Mouse (Mus musculus) 3134 (cell line): ENCODE data around the gene Fuca1.
"Not testable (repeated sequence)": the region's sequence is repeated elsewhere in the genome, so short reads cannot be mapped to it uniquely, and the experiment has no call there.

ENCODE experiments used
- DNase-seq: peaks from one replicate; pipeline ENCODE4 v3.0.0-alpha.2; 2011; ENCODE audit warnings: low spot score; ENCODE audit not compliant: insufficient read length; ENCODE audit errors: extremely low read depth

Fuca1 gene

DNA sequence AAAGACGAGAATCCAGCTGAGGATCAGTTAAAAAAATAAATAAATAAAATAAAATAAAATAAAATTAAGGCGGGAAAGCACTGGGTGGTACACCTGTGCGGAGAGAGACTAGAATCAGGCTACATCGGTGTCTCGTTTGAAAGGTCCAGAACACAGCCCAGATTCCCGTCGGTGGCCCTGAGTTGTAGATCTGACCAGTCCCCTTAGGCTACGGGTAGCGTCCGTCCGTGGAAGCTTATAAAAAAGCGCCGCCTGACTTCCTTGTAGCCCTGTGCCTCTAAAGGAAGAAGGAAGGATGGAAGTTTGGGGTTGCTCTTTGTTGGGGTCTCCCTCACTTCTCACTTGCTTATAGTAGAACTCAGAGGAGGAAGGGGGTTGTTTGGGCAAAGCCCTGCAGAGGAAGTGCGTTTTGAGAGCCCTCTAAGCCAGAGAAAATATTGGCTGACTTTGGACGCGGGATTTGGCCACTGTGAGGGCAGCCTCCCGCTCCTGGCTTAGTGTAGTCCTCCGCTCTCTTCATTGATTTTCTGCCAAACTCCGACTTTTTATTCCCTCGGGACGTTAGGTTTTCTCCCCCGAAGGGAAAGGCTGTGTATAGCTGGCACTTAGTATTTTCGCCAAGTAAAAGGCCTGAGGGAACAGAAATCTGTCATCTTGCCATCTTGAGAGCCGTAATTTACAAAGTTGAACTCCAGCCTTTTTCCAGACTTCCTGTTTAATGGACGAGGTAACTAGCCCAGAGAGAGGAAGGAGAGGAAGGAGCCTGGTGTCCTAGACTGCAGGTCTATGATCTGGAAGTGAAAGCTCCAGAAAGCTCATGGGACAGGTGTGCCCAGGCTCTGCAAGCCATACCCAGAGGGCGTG, 954 bp downstream of the Fuca1 start:
- DNase-seq: peak; percentile 62

DNA sequence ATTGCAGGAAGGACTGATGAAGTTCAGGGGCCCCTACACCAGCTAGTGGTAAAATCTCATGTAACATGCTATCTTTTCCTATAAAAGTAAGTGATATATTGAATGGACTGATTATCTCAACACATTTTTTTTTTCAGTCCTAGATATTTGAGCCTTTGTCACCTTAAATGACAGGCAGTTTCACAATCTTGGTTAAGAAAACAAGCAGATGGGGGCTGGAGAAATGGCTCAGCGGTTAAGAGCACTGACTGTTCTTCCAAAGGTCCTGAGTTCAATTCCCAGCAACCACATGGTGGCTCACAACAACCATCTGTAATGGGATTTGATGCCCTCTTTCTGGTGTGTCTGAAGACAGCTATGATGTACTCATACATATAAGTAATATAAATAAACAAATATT, 1.7 kb downstream of the Fuca1 start:
- no peak for DNase-seq

DNA sequence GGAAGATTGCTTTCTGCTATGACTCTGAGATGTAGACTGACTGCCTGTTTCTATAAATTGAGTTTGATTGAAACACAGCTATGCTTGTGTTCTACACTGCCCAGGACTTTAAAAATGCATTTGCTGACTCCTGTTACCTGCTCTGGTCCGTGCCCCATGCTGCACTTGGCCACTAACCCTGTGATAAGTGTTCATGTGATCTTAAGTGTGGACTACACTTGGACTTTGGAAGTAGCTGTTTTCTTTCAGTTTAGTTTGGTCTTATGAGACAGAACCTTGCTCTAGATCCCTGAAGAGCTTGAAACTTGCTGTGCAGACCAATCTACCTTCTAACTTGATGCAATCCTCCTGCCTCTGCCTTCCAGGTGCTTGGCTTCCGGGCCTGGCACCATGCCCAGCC, 3.9 kb downstream of the Fuca1 start:
- DNase-seq: no peak

DNA sequence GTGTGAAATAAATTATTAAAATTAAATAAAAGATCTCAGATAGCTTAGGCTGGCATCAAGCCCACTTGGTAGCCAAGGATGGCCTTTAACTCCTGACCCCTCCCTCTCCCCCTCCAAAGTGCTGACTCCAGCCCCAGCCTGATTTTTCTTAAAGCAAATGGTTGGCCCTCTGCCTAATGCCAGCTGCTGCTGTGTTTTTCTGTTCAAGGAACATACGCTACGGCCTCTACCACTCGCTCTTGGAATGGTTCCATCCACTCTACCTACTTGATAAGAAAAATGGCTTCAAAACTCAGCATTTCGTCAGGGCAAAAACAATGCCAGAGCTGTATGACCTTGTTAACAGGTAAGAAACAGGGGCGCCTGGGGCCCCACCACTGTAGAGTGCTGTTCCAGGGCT, 4.8 kb downstream of the Fuca1 start:
- DNase-seq: no peak

DNA sequence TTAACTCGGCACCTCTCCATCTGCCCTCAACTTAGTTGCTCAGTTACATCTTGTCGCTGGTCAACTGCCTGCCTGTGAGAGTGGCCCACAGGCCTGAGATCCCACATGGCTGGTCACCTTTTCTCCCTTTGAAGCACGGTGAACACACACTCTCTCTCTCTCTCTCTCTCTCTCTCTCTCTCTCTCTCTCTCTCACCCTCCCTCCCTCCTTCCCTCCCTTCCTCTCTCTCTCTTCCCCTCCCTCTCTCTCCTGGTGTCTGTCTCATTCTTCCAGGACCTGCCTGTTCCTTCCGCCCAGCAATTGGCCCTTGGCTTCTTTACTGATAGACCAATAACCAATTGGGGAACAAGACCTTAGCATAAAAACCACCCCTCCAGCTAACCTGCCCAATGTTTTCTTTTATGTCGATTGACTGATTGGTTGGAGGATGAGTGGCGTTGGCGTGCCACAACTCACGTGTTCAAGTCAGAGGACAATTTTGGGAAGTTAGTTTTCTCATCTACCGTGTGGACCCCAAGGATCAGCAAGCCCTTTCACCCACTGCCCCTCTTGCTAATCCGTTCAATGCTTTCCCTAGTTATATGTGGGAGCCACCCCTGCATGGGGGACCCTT, 5.8 kb downstream of the Fuca1 start:
- no peak for DNase-seq

DNA sequence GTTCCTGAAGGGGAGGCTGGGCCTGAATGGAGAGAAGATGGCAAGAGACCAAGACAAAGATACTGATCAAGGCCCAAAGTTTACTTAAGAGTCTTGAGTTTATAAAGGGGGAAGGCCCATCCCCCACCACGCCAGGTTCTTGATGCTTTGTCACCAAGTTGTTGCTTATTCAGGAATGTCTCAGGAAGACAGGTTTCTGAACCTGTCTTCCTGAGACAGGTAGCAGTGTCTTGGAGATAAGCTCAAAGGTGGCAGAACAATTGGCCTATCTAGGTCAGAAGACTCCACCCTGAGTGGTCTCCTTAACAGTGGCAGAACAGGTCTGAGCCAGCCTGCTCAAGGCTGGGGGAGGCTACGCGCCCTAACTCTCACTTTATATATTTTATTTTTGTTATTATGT, 6.3 kb downstream of the Fuca1 start:
- DNase-seq: no peak

DNA sequence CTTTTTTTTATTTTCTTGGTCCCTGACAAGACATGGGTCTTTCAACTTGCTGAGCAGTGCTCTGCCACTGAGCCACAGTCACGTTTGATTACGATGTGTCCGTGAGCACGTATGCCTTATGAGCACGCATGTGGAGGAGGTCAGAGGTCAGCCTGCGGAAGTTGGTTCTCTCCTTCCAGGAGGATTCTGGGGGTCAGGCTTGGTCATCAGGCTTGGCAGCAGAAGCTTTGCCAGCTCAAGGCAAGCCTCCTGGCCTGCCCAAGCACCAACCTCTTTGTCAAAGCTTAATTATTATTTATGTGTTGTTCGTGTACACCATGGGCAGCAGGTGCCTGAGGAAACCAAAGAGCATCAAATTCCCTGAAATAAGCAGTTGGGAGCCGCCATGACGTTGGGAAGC, 7.8 kb downstream of the Fuca1 start:
- no peak for DNase-seq

DNA sequence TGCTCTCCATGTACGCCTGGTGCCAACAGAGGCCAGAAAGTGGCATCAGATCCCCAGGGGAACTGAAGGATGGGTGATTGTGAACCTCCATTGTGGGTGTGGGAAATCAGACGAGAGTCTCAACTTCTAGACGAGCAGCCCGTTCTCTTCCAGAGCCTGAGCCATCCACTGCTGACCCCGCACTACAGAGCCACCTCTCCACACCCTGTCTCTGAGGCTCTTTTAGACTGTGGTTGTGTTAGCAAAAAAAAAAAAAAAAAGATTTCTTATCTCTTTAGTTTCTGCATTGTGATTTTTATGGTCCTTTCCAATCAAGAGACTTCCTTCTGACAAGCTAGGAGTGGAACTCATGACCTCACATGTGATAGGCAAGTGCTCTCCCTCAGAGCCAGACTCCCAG, 8.9 kb downstream of the Fuca1 start:
- no peak for DNase-seq

DNA sequence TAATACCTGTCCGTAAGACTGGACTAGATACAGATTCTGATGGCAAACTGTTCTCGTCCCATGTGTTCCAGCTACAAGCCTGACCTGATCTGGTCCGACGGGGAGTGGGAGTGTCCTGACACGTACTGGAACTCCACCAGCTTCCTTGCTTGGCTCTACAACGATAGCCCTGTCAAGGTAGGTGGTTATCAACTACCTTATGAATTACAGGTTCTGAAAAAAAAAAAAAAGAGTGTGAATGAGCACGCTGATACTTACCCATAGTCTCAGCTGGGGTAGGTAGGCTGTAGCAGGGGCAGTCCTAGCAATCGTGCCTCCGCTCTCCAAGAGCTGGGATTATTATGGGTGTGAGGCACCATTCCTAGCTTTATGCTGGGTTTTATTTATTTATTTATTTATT, 9.3 kb downstream of the Fuca1 start:
- DNase-seq: no peak

DNA sequence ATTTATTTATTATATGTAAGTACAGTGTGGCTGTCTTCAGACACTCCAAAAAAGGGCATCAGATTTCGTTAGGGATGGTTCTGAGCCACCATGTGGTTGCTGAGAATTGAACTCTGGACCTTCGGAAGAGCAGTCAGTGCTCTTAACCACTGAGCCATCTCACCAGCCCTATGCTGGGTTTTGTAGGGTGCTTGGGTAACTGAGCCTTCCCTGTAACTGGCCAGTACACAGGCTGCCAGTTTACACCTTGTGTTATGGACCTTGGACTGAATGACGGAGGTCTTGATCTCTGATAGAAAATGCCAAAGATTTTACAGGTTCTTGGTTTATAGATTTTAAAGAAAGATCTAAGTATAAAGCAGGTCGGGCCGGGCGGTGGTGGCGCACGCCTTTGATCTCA, 9.7 kb downstream of the Fuca1 start:
- no peak for DNase-seq

DNA sequence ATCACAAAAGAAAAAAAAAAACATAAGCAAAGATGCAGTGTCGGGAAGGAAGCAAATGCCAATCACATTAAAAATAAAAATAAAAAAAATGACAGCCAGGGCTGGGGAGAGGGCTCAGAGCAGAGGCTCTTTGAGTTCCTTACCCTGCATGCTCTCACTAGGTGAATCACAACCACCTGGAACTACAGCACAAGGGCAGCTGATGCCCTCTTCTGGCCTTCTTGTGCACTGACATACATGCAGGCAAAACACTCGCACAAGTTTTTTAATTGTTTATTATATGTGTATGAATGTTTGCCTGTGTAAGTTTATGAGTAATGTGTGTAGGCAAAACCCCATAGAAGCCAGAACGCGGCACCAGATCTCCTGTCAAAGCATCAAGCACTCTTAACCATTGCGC, 11.3 kb downstream of the Fuca1 start:
- DNase-seq: no peak

DNA sequence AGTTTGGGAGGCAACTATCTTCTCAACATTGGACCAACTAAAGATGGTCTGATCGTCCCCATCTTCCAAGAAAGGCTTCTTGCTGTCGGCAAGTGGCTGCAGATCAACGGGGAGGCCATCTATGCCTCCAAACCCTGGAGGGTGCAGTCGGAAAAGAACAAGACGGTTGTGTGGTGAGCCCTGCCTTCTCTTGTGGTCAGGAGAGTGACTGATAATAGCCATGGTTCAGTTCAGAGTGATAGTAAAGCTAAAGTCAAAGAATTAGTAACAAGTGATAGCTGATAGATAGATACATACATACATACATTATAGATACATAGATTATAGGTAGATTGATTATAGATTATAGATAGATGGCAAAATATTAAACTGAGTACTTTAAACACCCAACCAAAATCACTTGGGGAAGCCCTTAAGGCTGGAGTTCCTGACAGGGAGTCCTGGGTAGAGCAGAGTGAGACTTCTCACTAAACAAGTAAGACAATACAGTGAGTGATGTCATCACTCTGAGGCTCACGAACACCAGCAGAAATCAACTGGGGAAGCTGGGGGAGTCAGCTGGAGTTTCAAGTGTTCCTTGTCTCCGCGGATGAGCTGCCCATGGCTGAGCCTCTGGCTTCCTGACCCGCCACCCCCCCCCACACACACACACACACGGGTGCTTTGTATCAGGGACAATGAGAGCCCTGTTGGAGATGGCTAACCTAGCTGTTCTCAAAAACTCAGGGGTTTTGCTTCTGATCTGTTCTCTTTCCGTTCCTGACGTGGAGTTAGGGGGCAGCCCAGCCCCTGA, 14.4 kb downstream of the Fuca1 start:
- DNase-seq: no peak

DNA sequence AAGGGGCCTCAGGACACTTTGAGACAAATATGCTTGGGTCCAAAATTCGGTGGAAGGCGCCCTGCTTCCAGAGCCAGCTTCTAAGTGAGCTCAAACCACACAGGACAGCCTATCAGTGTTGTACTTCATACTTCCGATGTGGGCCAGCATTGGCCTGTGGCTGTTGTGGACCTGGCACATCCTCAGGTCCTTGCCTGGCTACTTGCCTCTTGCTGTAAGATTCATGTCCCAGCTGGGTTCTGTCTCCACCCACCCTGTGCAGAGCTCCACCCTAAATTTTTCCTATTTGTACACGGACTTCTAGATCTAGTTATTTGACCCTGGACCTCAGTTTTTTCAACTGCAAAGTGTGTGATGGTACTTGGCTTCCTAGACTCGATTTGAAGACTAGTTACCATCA, 15.0 kb downstream of the Fuca1 start:
- DNase-seq: no peak

DNA sequence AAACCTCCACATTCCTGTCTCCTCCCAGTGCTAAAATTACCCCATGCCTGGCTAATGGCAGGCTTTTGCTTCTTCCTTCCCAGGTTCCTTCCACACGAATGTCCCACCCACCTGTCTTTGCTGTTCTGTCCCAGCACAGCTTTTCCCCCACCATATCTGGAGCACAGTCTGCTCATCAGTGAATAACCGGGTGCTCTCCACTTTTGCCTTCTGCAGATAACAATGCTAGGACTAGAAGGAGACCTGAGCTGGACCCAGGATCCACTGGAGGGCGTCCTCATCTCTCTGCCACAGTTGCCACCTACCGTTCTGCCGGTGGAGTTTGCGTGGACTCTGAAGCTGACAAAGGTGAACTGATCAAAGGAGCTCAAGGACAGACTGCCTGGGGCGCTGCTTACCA, 18.3 kb downstream of the Fuca1 start:
- DNase-seq: no peak

DNA sequence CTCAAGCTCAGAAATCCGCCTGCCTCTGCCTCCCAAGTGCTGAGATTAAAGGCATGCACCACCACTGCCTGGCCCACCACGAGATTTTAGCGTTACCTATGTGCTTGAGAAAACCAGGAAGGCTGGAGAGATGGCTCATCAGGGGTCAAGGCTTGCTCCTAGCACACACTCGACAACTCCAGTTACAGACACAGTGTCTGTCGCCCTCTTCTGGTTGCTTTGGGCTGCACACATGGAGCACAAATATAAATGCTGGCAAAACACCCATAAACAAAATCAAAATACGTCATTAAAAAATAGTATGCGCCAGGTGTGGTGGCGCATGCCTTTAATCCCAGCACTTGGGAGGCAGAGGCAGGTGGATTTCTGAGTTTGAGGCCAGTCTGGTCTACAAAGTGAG, 20.5 kb downstream of the Fuca1 start:
- DNase-seq: not testable (repeated sequence)

DNA sequence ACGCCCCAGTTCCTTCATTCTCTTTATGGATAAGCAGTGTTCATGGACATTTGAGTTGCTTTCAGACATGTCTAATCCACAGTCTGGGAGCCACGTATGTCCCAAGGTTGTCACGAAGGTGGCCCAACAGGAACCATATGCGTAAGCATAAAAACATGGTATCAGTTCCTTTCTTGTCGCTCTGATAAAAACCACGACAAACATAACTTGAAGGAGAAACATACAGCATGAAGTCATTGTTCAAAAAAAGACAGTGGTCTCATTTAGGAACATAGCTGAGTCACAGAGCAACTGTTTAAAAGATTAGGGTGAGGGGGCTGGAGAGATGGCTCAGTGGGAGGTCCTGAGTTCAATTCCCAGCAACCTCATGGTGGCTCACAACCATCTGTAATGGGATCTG, 21.7 kb downstream of the Fuca1 start:
- no peak for DNase-seq

DNA sequence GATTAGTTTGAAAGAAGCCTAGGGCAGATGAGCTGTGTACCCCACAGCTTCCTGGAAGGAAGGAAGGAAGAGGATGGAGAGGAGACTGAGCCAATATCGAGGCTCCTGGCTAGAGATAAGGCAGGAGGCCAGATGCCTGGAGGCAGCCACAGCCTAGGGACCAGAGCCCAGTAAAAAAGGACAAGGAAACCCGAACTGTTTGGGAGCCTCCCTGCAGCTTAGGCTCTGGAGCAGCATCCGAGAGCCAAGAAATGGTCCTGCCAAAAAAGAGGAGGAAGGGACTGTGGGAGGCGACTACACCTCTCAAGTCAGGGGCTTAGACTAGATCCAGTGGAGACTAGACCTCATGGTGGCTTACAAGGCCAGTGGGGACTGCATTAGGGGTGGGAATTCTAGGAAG, 22.9 kb downstream of the Fuca1 start:
- DNase-seq: no peak

DNA sequence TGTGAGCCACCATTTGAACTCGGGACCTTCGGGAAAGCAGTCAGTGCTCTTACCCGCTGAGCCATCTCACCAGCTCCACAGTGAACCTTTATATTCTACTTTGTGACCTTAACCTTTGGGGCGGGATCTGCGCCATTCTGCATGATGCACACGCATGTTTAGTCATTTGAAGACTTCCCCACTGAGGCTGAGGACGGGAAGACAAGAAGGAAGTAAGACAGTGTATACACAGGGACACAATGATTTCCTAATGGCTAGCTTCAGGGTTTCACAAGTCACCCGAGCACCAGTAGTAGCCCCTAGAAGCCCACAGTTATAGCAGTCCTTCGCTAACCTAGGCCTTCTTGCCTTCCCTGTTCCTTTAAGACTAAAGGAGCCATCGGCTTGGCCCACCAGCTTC, 25.2 kb downstream of the Fuca1 start:
- DNase-seq: no peak

DNA sequence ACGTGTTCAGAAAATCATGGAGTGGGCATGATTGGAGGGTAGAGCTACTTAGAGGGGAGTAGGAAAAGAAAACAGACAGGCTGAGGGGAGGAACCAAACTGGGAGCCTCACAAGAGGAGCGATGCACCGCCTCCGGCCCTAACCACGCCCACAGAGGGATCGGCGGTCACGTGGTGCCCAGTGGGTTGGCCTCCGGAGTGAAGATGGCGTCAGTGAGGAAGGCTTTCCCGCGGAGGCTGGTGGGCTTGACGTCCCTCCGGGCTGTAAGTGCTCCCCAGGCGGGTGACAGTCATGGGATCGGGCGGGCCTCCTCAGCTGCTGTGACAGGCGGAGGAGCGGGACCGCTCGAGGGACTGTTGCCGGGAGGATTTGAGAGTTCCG, 25.7 kb downstream of the Fuca1 start, which contains the start of gene Hmgcl:
Gene Hmgcl, plus strand, starts transcription at position 171 of the 381 bp plus-strand sequence.
- DNase-seq: peak; percentile 90

DNA sequence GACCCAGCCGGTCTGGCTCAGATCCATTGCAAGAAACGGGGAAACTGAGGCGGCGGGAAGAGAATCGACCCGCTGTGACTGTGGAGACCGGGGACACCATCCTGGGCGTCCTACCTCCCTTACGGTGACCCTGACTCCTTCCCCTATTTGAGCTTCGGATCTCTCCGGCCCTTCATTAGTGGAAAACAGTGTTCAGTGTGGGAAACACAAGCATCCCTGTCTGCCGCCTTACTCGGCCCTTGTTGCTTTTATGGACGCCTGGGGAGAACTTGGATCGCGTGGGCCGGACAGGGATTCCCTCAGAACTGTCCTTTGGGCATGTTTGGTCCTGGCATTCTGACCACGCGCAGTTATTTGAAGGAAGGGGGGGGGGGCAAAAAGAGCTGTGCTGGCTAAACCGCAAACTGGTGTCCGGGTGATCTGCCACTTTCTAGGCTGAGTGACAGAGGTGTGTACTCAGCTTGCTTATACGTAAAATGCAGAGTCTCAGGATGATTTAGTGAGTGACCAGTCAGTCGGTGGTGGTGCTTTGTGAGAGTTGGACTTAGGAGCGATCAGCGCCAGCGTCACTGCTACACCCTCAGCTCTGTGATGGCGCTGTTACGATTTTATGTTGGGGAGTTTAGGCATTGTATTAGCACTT, 26.2 kb downstream of the Fuca1 start:
- DNase-seq: no peak

DNA sequence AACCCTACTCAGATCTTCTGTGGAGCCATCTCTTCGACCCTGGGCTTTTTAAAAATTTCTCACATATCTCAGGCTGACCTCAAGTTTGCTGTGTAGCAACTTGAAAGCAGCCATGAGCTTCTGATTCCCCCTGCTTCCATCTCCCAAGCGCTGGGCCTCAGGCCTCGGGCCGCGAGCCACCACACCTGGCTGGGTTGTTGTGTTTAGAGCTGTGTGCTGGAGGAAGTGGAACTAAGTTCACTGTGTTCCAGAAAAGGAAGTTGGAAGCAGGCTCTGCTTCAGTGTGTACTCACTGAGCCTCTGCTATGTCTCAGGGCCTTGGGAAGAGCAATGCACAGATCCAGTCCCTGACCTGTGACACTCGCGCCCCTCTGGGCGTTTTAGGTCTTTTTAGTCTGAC, 27.6 kb downstream of the Fuca1 start:
- DNase-seq: no peak
